Mouse (Mus musculus) stomach, embryonic 15.5 days (tissue): Measurements from ENCODE around the gene Zpbp2. TPM values are rescaled to one million over a fixed set of nuclear protein-coding genes. Genes with fewer than 3 reads are reported as not detected.

ENCODE experiments used
- ATAC-seq: fragments of 200-750 bp; cut with Nextera tagmentation; 2 replicates; pipeline ENCODE4 v1.8.0; 2017; ENCODE audit warnings: low read depth, moderate number of reproducible peaks, moderate TSS enrichment; ENCODE audit not compliant: insufficient read depth, low FRiP score
- H3K27ac ChIP-seq: fragments of 300-500 bp; sonication (generic); 2 replicates; pipeline ENCODE4 v1.5.1; 2015; ENCODE audit warnings: mild to moderate bottlenecking, inconsistent platforms
- H3K27me3 ChIP-seq: fragments of 300-500 bp; sonication (generic); replicated peaks from 2 replicates; pipeline ENCODE4 v1.6.1; 2015; ENCODE audit warnings: inconsistent platforms
- H3K36me3 ChIP-seq: fragments of 300-500 bp; sonication (generic); 2 replicates; pipeline ENCODE4 v1.6.1; 2015; ENCODE audit warnings: inconsistent platforms
- H3K4me1 ChIP-seq: fragments of 300-500 bp; sonication (generic); 2 replicates; pipeline ENCODE4 v1.6.1; 2015; ENCODE audit warnings: inconsistent platforms
- H3K4me2 ChIP-seq: fragments of 300-500 bp; sonication (generic); 2 replicates; pipeline ENCODE4 v1.6.1; 2015; ENCODE audit warnings: mild to moderate bottlenecking, inconsistent platforms
- H3K4me3 ChIP-seq: fragments of 300-500 bp; sonication (generic); replicated peaks from 2 replicates; pipeline ENCODE4 v1.5.1; 2015; ENCODE audit warnings: inconsistent platforms
- H3K9ac ChIP-seq: fragments of 300-500 bp; sonication (generic); 2 replicates; pipeline ENCODE4 v1.6.1; 2015; ENCODE audit warnings: inconsistent platforms
- H3K9me3 ChIP-seq: fragments of 300-500 bp; sonication (generic); 2 replicates; pipeline ENCODE4 v1.6.1; 2016; ENCODE audit warnings: inconsistent platforms
- WGBS: fragments of 180-500 bp; shearing (Covaris S2); methylation state at CpG from one replicate; pipeline ENCODE4 v1.1.7; 2015; 5-methylcytosine and 5-hydroxymethylcytosine counted together
- polyA plus RNA-seq: library from polyadenylated mRNA; unstranded; fragments of >200 nt; fragmentation: Nextera tagmentation; extraction: Ambion mirVana; gene quantifications from 2 replicates; pipeline ENCODE4 v1.2.1, GENCODE M21; 2015

Zpbp2 gene
- polyA plus RNA-seq, 1 experiment from 2014 or later, result 0.31 TPM

DNA sequence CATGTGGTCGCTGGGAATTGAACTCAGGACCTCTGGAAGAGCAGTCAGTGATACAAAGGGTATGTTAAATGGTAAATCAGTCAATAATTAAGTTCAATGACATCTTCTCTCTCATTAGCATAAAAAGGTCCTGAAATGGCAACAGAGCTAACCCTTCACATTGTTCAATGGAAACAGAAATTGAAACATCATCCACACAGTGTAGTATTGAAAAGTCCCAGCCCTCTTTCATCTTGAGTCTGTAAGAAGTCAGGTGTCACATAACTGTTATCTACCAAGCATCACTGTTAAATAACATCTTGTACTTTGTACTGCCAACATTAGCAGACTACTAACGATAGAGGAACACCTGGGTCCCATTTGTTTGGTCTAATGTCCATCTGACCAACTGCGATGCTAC is 12.1 kb downstream of the Zpbp2 start:
- Histone ChIP-seq H3K9ac (no peak overlapping the region), H3K27ac (no peak overlapping the region), H3K4me1 (no peaks in the 10 kb centered on the region), H3K36me3 (no peaks in the 10 kb centered on the region), H3K27me3 (no peaks in the 10 kb centered on the region), H3K4me3 (no peak overlapping the region), H3K9me3 (no peaks in the 10 kb centered on the region), H3K4me2 (no peak overlapping the region)
- WGBS, result 69% methylated on average over 3 of the region's 3 CpGs
- no peak for ATAC-seq

GRCm38 (mm10) chr11:98563921-98564414 is 13.1 kb downstream of the Zpbp2 start:
- Histone ChIP-seq H3K36me3 (no peaks in the 10 kb centered on the region), H3K4me2 (no peak overlapping the region), H3K9ac (no peak overlapping the region), H3K27me3 (no peaks in the 10 kb centered on the region), H3K4me3 (no peak overlapping the region), H3K27ac (no peak overlapping the region), H3K4me1 (no peaks in the 10 kb centered on the region), H3K9me3 (no peaks in the 10 kb centered on the region)
- 56% methylated on average over 13 of the region's 13 CpGs for WGBS
- no peak for ATAC-seq

DNA sequence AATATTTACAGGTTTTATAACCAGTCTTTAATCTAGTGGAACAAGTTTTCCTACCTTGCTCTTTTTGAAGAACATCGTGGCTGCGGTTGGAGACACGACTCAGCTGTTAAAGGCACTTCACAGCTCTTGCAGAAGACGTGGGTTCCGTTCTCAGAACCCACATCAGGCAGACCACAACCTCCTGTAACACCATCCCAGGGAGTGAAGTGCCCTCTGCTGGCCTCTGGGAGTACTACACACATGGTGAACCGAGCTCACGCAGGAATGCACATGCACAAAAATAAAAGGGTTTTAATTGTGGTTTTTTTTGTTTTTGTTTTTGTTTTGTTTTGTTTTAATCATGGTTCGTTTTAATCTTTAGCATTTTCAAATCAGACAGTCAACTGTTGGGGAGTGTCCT is 17.4 kb downstream of the Zpbp2 start:
- ATAC-seq, result no peak
- Histone ChIP-seq H3K4me2 (no peak overlapping the region), H3K9ac (no peak overlapping the region), H3K36me3 (no peaks in the 10 kb centered on the region), H3K4me3 (no peak overlapping the region), H3K9me3 (no peaks in the 10 kb centered on the region), H3K27me3 (no peaks in the 10 kb centered on the region), H3K27ac (no peak overlapping the region), H3K4me1 (no peaks in the 10 kb centered on the region)
- 84% methylated on average over 8 of the region's 8 CpGs for WGBS

DNA sequence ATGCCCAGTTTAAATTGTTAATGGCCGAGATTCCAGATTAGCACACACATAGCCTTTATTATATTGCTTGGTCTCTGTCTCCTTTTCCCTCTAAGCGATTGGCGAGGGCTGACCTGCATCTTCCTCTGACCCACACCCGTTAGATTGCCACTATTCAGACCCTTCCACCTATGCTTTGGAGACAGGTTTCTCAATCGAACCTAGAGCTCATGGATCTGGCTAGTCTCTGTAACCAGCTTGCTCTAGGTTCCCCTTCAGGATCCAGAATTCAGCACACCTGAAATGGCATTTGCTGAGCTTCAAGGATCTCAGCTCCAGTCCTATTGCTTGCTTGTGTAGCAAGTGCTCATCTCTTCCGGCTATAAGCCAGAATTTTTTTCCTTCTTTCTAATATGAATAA is 18.6 kb downstream of the Zpbp2 start:
- ATAC-seq, result no peak
- no peak overlapping the region for H3K9ac ChIP-seq
- WGBS, result 78% methylated on average over 6 of the region's 6 CpGs

GRCm38 (mm10) chr11:98577776-98578175 is 26.9 kb downstream of the Zpbp2 start:
- Histone ChIP-seq H3K9ac (no peak overlapping the region), H3K4me1 (no peaks in the 10 kb centered on the region), H3K4me3 (no peak overlapping the region), H3K4me2 (no peak overlapping the region), H3K9me3 (no peaks in the 10 kb centered on the region), H3K36me3 (peaks cover 9% of the 10 kb centered on the region; the same call in 1 of the 2 replicates), H3K27me3 (no peaks in the 10 kb centered on the region), H3K27ac (no peak overlapping the region)
- 84% methylated on average over 5 of the region's 5 CpGs for WGBS
- ATAC-seq, result no peak

More for the DNA sequence above, 18.6 kb downstream of the Zpbp2 start:
- H3K27me3 ChIP-seq, result no peaks in the 10 kb centered on the region
- no peaks in the 10 kb centered on the region for H3K9me3 ChIP-seq
- H3K4me3 ChIP-seq, result no peak overlapping the region
- no peak overlapping the region for H3K4me2 ChIP-seq
- no peak overlapping the region for H3K27ac ChIP-seq
- no peaks in the 10 kb centered on the region for H3K4me1 ChIP-seq
- H3K36me3 ChIP-seq, result no peaks in the 10 kb centered on the region

DNA sequence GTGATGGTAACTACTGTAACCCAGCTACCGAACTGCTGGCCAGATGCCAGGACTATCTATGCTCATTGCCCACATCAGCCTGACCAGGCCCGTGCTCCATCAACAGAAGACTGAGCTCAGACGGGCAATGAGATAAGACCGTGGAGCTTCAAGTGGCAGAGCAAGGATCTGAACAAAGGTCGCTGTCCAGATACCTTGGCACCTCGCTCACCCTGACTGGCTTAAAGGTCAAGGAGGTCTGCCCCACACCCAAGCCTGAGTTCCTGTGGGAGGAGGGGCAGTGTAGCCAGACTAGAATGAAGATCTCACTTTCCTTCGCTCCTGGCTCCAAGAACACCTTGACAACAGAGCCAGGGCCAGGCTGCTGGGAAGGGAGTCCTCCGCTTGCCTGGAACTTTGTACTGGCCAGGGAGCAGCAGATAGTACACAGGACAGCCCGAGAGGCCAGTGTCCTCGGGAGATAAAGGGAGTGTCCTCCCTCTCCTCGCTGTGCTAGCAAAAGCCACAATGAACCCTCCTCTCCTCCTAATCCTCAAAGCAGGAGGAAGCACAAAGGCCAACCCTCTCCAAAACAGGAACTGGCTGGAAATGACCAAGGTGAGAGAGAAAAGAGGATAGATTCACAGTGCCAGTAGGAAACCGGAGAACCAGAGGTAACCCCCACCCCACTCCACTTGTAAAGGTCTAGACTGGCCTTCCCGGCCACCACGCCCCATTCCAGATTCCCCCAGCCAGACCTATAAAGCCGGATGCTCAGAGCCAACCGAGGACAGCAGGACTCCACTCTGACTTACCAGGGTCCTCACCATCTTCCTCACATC is 29.6 kb downstream of the Zpbp2 start:
- H3K4me2 ChIP-seq, result no peak overlapping the region
- H3K4me1 ChIP-seq, result peaks cover 9% of the 10 kb centered on the region
- H3K27me3 ChIP-seq, result no peaks in the 10 kb centered on the region
- H3K9me3 ChIP-seq, result no peaks in the 10 kb centered on the region
- peak; percentile 69 for ATAC-seq
- H3K9ac ChIP-seq, result no peak overlapping the region
- 58% methylated on average over 16 of the region's 16 CpGs for WGBS
- H3K27ac ChIP-seq, result no peak overlapping the region
- H3K36me3 ChIP-seq, result peaks cover 17% of the 10 kb centered on the region
- no peak overlapping the region for H3K4me3 ChIP-seq

GRCm38 (mm10) chr11:98581286-98582029 is 30.6 kb downstream of the Zpbp2 start:
- Histone ChIP-seq H3K4me2 (no peak overlapping the region), H3K9me3 (no peaks in the 10 kb centered on the region), H3K36me3 (peaks cover 17% of the 10 kb centered on the region), H3K4me3 (no peak overlapping the region), H3K27ac (no peak overlapping the region), H3K9ac (no peak overlapping the region), H3K4me1 (peaks cover 19% of the 10 kb centered on the region), H3K27me3 (no peaks in the 10 kb centered on the region)
- ATAC-seq, result 0 out of 2 replicates have a peak, but pooled peaks have one; percentile 5
- 65% methylated on average over 17 of the region's 17 CpGs for WGBS

GRCm38 (mm10) chr11:98582030-98582388 is 31.1 kb downstream of the Zpbp2 start:
- 81% methylated on average over 8 of the region's 8 CpGs for WGBS
- H3K27ac ChIP-seq, result no peak overlapping the region

GRCm38 (mm10) chr11:98582551-98583264 is 31.8 kb downstream of the Zpbp2 start:
- 80% methylated on average over 12 of the region's 12 CpGs for WGBS
- peak; percentile 48; the same call in 1 of the 2 replicates for ATAC-seq
- H3K27ac ChIP-seq, result no peak overlapping the region

More at GRCm38 (mm10) chr11:98582030-98582388, 31.1 kb downstream of the Zpbp2 start:
- no peak overlapping the region for H3K4me3 ChIP-seq
- H3K9ac ChIP-seq, result no peak overlapping the region
- ATAC-seq, result no peak
- H3K27me3 ChIP-seq, result no peaks in the 10 kb centered on the region
- H3K36me3 ChIP-seq, result peaks cover 17% of the 10 kb centered on the region
- H3K4me1 ChIP-seq, result peaks cover 19% of the 10 kb centered on the region
- H3K4me2 ChIP-seq, result no peak overlapping the region
- H3K9me3 ChIP-seq, result no peaks in the 10 kb centered on the region

GRCm38 (mm10) chr11:98583265-98583552 is 32.3 kb downstream of the Zpbp2 start:
- peak; percentile 41; the same call in 1 of the 2 replicates for ATAC-seq
- peaks cover 28% of the 10 kb centered on the region for H3K4me1 ChIP-seq
- WGBS, result 79% methylated on average over 3 of the region's 3 CpGs

More at GRCm38 (mm10) chr11:98582551-98583264, 31.8 kb downstream of the Zpbp2 start:
- no peak overlapping the region for H3K4me2 ChIP-seq
- H3K4me3 ChIP-seq, result no peak overlapping the region
- no peaks in the 10 kb centered on the region for H3K27me3 ChIP-seq
- no peaks in the 10 kb centered on the region for H3K9me3 ChIP-seq
- H3K9ac ChIP-seq, result no peak overlapping the region
- peaks cover 17% of the 10 kb centered on the region for H3K36me3 ChIP-seq
- H3K4me1 ChIP-seq, result peaks cover 24% of the 10 kb centered on the region

GRCm38 (mm10) chr11:98583571-98583970 is 32.7 kb downstream of the Zpbp2 start:
- 23% methylated on average over 3 of the region's 3 CpGs for WGBS
- Histone ChIP-seq H3K9me3 (no peaks in the 10 kb centered on the region), H3K4me1 (peaks cover 31% of the 10 kb centered on the region), H3K4me2 (no peak overlapping the region), H3K4me3 (no peak overlapping the region), H3K36me3 (peaks cover 17% of the 10 kb centered on the region), H3K27me3 (no peaks in the 10 kb centered on the region), H3K9ac (no peak overlapping the region), H3K27ac (no peak overlapping the region)
- no peak for ATAC-seq

More at GRCm38 (mm10) chr11:98583265-98583552, 32.3 kb downstream of the Zpbp2 start:
- Histone ChIP-seq H3K4me3 (no peak overlapping the region), H3K36me3 (peaks cover 17% of the 10 kb centered on the region), H3K9me3 (no peaks in the 10 kb centered on the region), H3K9ac (no peak overlapping the region), H3K4me2 (no peak overlapping the region), H3K27me3 (no peaks in the 10 kb centered on the region), H3K27ac (no peak overlapping the region)
